Mouse (Mus musculus) urinary bladder, postnatal 25 days (tissue): Measurements from ENCODE around the gene Arl10.

Experiments
- DNase-seq: peaks from one replicate; pipeline ENCODE4 v3.0.0; 2022; ENCODE audit warnings: low spot score

Gene Arl10

GRCm38 (mm10) chr13:54616307-54616706 lies 41.5 kb downstream of the Arl10 start:
- no peak for DNase-seq

GRCm38 (mm10) chr13:54616998-54617397 lies 42.2 kb downstream of the Arl10 start:
- no peak for DNase-seq

- DNase-seq, result peak; percentile 100
Measured at GRCm38 (mm10) chr13:54621155-54621932, 46.5 kb downstream of the Arl10 start, which contains the start of gene Faf2. Faf2 (plus strand) TSS chr13:54621784.

GRCm38 (mm10) chr13:54621960-54622521 lies 47.2 kb downstream of the Arl10 start:
- no peak for DNase-seq

- no peak for DNase-seq
Measured at GRCm38 (mm10) chr13:54629128-54629527, 54.3 kb downstream of the Arl10 start.
